Mouse (Mus musculus) neural tube, embryonic 15.5 days (tissue): Measurements from ENCODE around the gene Krtap19-1. TPM values are rescaled to one million over a fixed set of nuclear protein-coding genes. Genes with fewer than 3 reads are reported as not detected.

Experiments
- ATAC-seq: fragments of 200-750 bp; cut with Nextera tagmentation; 2 replicates; pipeline ENCODE4 v1.8.0; 2017; ENCODE audit warnings: mild to moderate bottlenecking, moderate TSS enrichment, moderate library complexity; ENCODE audit not compliant: low FRiP score
- H3K27ac ChIP-seq: fragments of 300-500 bp; sonication (generic); replicated peaks from 2 replicates; pipeline ENCODE4 v1.5.1; 2015; ENCODE audit warnings: mild to moderate bottlenecking, inconsistent platforms
- H3K27me3 ChIP-seq: fragments of 300-500 bp; sonication (generic); replicated peaks from 2 replicates; pipeline ENCODE4 v1.6.1; 2015; ENCODE audit warnings: inconsistent platforms
- H3K36me3 ChIP-seq: fragments of 300-500 bp; sonication (generic); 2 replicates; pipeline ENCODE4 v1.6.1; 2015; ENCODE audit warnings: inconsistent platforms
- H3K4me1 ChIP-seq: fragments of 300-500 bp; sonication (generic); 2 replicates; pipeline ENCODE4 v1.6.1; 2015; ENCODE audit warnings: inconsistent platforms
- H3K4me2 ChIP-seq: fragments of 300-500 bp; sonication (generic); 2 replicates; pipeline ENCODE4 v1.6.1; 2015; ENCODE audit warnings: inconsistent platforms, mild to moderate bottlenecking, moderate library complexity
- H3K4me3 ChIP-seq: fragments of 300-500 bp; sonication (generic); replicated peaks from 2 replicates; pipeline ENCODE4 v1.5.1; 2015; ENCODE audit warnings: mild to moderate bottlenecking, inconsistent platforms
- H3K9ac ChIP-seq: fragments of 300-500 bp; sonication (generic); replicated peaks from 2 replicates; pipeline ENCODE4 v1.6.1; 2015; ENCODE audit warnings: mild to moderate bottlenecking, inconsistent platforms
- H3K9me3 ChIP-seq: fragments of 300-500 bp; sonication (generic); replicated peaks from 2 replicates; pipeline ENCODE4 v1.6.1; 2016; ENCODE audit warnings: inconsistent platforms
- WGBS: fragments of 180-500 bp; shearing (Covaris S2); methylation state at CpG from one replicate; pipeline ENCODE4 v1.1.7; 2015; ENCODE audit warnings: mixed read lengths; 5-methylcytosine and 5-hydroxymethylcytosine counted together
- polyA plus RNA-seq: library from polyadenylated mRNA; unstranded; fragments of >200 nt; fragmentation: Nextera tagmentation; extraction: Ambion mirVana; gene quantifications from 2 replicates; pipeline ENCODE4 v1.2.1, GENCODE M21; 2015

Krtap19-1 gene
- polyA plus RNA-seq, 1 experiment from 2014 or later = not detected

- Histone ChIP-seq H3K27ac (no peak overlapping the region), H3K4me1 (no peaks in the 10 kb centered on the region), H3K9ac (no peak overlapping the region), H3K9me3 (no peaks in the 10 kb centered on the region), H3K27me3 (no peaks in the 10 kb centered on the region; the same call in 1 of the 2 replicates), H3K4me3 (no peak overlapping the region), H3K4me2 (no peak overlapping the region), H3K36me3 (no peaks in the 10 kb centered on the region)
- no peak for ATAC-seq
- 77% methylated on average over 3 of the region's 3 CpGs for WGBS
Observed at GRCm38 (mm10) chr16:88823736-88824135, 45.5 kb downstream of the Krtap19-1 start.

GRCm38 (mm10) chr16:88820066-88820465 lies 49.1 kb downstream of the Krtap19-1 start, which contains the start of gene Krtap15:
Gene Krtap15 (plus strand): TSS chr16:88820215.
- Histone ChIP-seq H3K27ac (no peak within 1 kb of the TSS), H3K4me1 (no peaks in the 10 kb centered on the region), H3K4me2 (no peak within 1 kb of the TSS), H3K9me3 (no peaks in the 10 kb centered on the region), H3K27me3 (no peaks in the 10 kb centered on the region; the same call in 1 of the 2 replicates), H3K9ac (no peak within 1 kb of the TSS), H3K4me3 (no peak within 1 kb of the TSS), H3K36me3 (no peaks in the 10 kb centered on the region)
- 80% methylated on average over 3 of the region's 3 CpGs for WGBS
- ATAC-seq = no peak

Other genes starting within 250 kb of the Krtap19-1 start
- gene 2310079G19Rik, start 241.7 kb downstream of the Krtap19-1 start, polyA plus RNA-seq = not detected in 2 replicates
- 0.15 TPM in 1 of 2 replicates, not detected in the other for gene Krtap26-1, start 221.6 kb downstream of the Krtap19-1 start, polyA plus RNA-seq
- not detected in 2 replicates for gene Krtap27-1, start 197.7 kb downstream of the Krtap19-1 start, polyA plus RNA-seq
- not detected in 2 replicates for gene 2310061N02Rik, start 161.4 kb downstream of the Krtap19-1 start, polyA plus RNA-seq
- not detected in 2 replicates for gene Krtap13-1, start 140.5 kb downstream of the Krtap19-1 start, polyA plus RNA-seq
- gene Krtap13, start 117.8 kb downstream of the Krtap19-1 start, polyA plus RNA-seq = not detected in 2 replicates
- not detected in 2 replicates for gene 2310034C09Rik, start 110.6 kb downstream of the Krtap19-1 start, polyA plus RNA-seq
- gene 2310057N15Rik, start 95.2 kb downstream of the Krtap19-1 start, polyA plus RNA-seq = not detected in 2 replicates
- gene Gm5965, start 91.5 kb downstream of the Krtap19-1 start, polyA plus RNA-seq = not detected in 2 replicates
- gene Gm20741, start 57.2 kb downstream of the Krtap19-1 start, polyA plus RNA-seq = not detected in 2 replicates
- not detected in 2 replicates for gene Krtap15, start 49.2 kb downstream of the Krtap19-1 start, polyA plus RNA-seq
- not detected in 2 replicates for gene Krtap14, start 43.3 kb downstream of the Krtap19-1 start, polyA plus RNA-seq
- not detected in 2 replicates for gene Krtap19-2, start 4.9 kb upstream of the Krtap19-1 start, polyA plus RNA-seq
- not detected in 2 replicates for gene Krtap19-3, start 8.6 kb upstream of the Krtap19-1 start, polyA plus RNA-seq
- gene Krtap19-4, start 15.7 kb upstream of the Krtap19-1 start, polyA plus RNA-seq = not detected in 2 replicates
- gene Krtap19-5, start 27.0 kb upstream of the Krtap19-1 start, polyA plus RNA-seq = not detected in 2 replicates
- gene Krtap19-9b, start 62.9 kb upstream of the Krtap19-1 start, polyA plus RNA-seq = not detected in 2 replicates
- not detected in 2 replicates for gene Krtap16-3, start 93.5 kb upstream of the Krtap19-1 start, polyA plus RNA-seq
- not detected in 2 replicates for gene Krtap22-2, start 141.3 kb upstream of the Krtap19-1 start, polyA plus RNA-seq
- not detected in 2 replicates for gene Gm10229, start 145.9 kb upstream of the Krtap19-1 start, polyA plus RNA-seq
- gene Krtap6-1, start 162.3 kb upstream of the Krtap19-1 start, polyA plus RNA-seq = not detected in 2 replicates
- not detected in 2 replicates for gene Gm10228, start 172.1 kb upstream of the Krtap19-1 start, polyA plus RNA-seq
- not detected in 2 replicates for gene Krtap6-5, start 178.5 kb upstream of the Krtap19-1 start, polyA plus RNA-seq
- not detected in 2 replicates for gene 1110025L11Rik, start 194.6 kb upstream of the Krtap19-1 start, polyA plus RNA-seq
- not detected in 2 replicates for gene Krtap6-3, start 214.6 kb upstream of the Krtap19-1 start, polyA plus RNA-seq